Mouse (Mus musculus): ENCODE data around the gene Tmem255a. TPM values are rescaled to one million over a fixed set of nuclear protein-coding genes. Genes with fewer than 3 reads are reported as not detected.

The Tmem255a gene
- polyA plus RNA-seq, 1 experiment from 2014 or later = 33.0 TPM

Small RNA genes within 50 kb of the gene (microRNA-seq; reads per million reads assigned to microRNA genes)
- 1.4 reads per million for gene Mir3110 (ENCODE audit: borderline number of aligned reads)

Other genes with a start within 250 kb of the Tmem255a start
- not detected in 2 replicates for gene Btg1-ps1, start 233.6 kb downstream of the Tmem255a start, polyA plus RNA-seq (2014; fragmentation: Nextera tagmentation; extraction: Ambion mirVana)
- not detected in 2 replicates for gene Btg1-ps2, start 209.3 kb downstream of the Tmem255a start, polyA plus RNA-seq (2014; fragmentation: Nextera tagmentation; extraction: Ambion mirVana)
- gene Rhox10, start 186.0 kb downstream of the Tmem255a start, polyA plus RNA-seq (2014; fragmentation: Nextera tagmentation; extraction: Ambion mirVana) = not detected in 2 replicates
- gene Rhox11, start 167.3 kb downstream of the Tmem255a start, polyA plus RNA-seq (2014; fragmentation: Nextera tagmentation; extraction: Ambion mirVana) = not detected in 2 replicates
- gene Rhox12, start 141.5 kb downstream of the Tmem255a start, polyA plus RNA-seq (2014; fragmentation: Nextera tagmentation; extraction: Ambion mirVana) = not detected in 2 replicates
- not detected in 2 replicates for gene Rhox13, start 131.2 kb downstream of the Tmem255a start, polyA plus RNA-seq (2014; fragmentation: Nextera tagmentation; extraction: Ambion mirVana)
- 7.3 and 9.1 TPM in 2 replicates for gene Zbtb33, start 62.6 kb downstream of the Tmem255a start, polyA plus RNA-seq (2014; fragmentation: Nextera tagmentation; extraction: Ambion mirVana)
- not detected in 2 replicates for gene Atp1b4, start 63.7 kb upstream of the Tmem255a start, polyA plus RNA-seq (2014; fragmentation: Nextera tagmentation; extraction: Ambion mirVana)
- 107 and 115 TPM in 2 replicates for gene Lamp2, start 204.0 kb upstream of the Tmem255a start, polyA plus RNA-seq (2014; fragmentation: Nextera tagmentation; extraction: Ambion mirVana)

All from embryonic facial prominence, embryonic 11.5 days (tissue).